Mouse (Mus musculus) embryonic stem cell, embryonic (primary cell): ENCODE data around the gene Taok2.
"Not testable (repeated sequence)": the region's sequence is repeated elsewhere in the genome, so short reads cannot be mapped to it uniquely, and the experiment has no call there.

Experiments used
- CTCF ChIA-PET, 4 experiments: fragments of 300-600 bp in 2 of 4; fragments of 350-600 bp in 2 of 4; sonication (Branson Sonifier 250); formaldehyde crosslinking; loops; one replicate each; lab custom pipeline; 2022; ENCODE audit warnings: inconsistent platforms in 2 of 4; lab: Charles Lee
- POLR2A ChIA-PET, 4 experiments: fragments of 300-600 bp in 2 of 4; fragments of 350-600 bp in 2 of 4; sonication (Branson Sonifier 250); formaldehyde crosslinking; loops; one replicate each; lab custom pipeline; 2022; ENCODE audit warnings: antibody characterized with exemption in 4 of 4, inconsistent platforms in 1 of 4; lab: Charles Lee

Taok2 gene

GRCm38 (mm10) chr7:126884286-126885164 lies at the start of gene Taok2:
Taok2 (minus strand) TSS chr7:126884703.
- POLR2A ChIA-PET, result interaction anchor here (0.6 to 3.3 kb wide), 72 partner anchors 8 to 897 kb away, joined by 3 to 31 read pairs (median 4); partner anchors contain the start of genes Hirip3 (in 4 of the 4), Ino80e (in 4 of the 4), Kctd13 (in 2 of the 4) and Kif22 (in 2 of the 4)
- CTCF ChIA-PET, result interaction anchor here (0.6 to 1.1 kb wide), 15 partner anchors 11 to 1112 kb away, joined by 3 to 7 read pairs (median 3); partner anchors contain the start of genes Pagr1a (in 2 of the 4), Doc2a (in 1 of the 4) and Pagr1b (in 1 of the 4)

- ChIA-PET POLR2A (interaction anchor here in 2 of 4 experiments (0.5 to 1.2 kb wide), 4 partner anchors 8 to 165 kb away, joined by 3 to 4 read pairs (median 3); no protein-coding TSS in a partner anchor), CTCF (interaction anchor here in 1 of 4 experiments (0.6 kb wide), 1 partner anchor 35 kb away, joined by 4 read pairs; no protein-coding TSS in a partner anchor)
These were observed 48.1 kb upstream of the Taok2 start for GRCm38 (mm10) chr7:126932652-126933051.

- CTCF ChIA-PET, result no interaction called here
These were observed 44.5 kb upstream of the Taok2 start for GRCm38 (mm10) chr7:126929046-126929445.

GRCm38 (mm10) chr7:126928384-126929037 lies 44.0 kb upstream of the Taok2 start, which contains the start of gene Kctd13:
Kctd13 (plus strand) TSS chr7:126928879.
- ChIA-PET CTCF (interaction anchor here in 2 of 4 experiments (0.6 to 0.7 kb wide), 2 partner anchors 30 to 55 kb away, joined by 3 read pairs; no protein-coding TSS in a partner anchor), POLR2A (interaction anchor here in 3 of 4 experiments (0.7 to 2.2 kb wide), 21 partner anchors 9 to 235 kb away, joined by 3 to 9 read pairs (median 4); partner anchors contain the start of genes Taok2 (in 2 of the 3), 4930451I11Rik (in 1 of the 3), Fam57b (in 1 of the 3) and Sez6l2 (in 1 of the 3))

More at GRCm38 (mm10) chr7:126929046-126929445, 44.5 kb upstream of the Taok2 start:
- POLR2A ChIA-PET, result interaction anchor here in 3 of 4 experiments (1.0 to 2.2 kb wide), 18 partner anchors 9 to 182 kb away, joined by 3 to 7 read pairs (median 4); partner anchors contain the start of genes Taok2 (in 2 of the 3), 4930451I11Rik (in 1 of the 3), Cdipt (in 1 of the 3) and Fam57b (in 1 of the 3)

GRCm38 (mm10) chr7:126926299-126926698 lies 41.8 kb upstream of the Taok2 start:
- POLR2A ChIA-PET, result interaction anchor here in 2 of 4 experiments (0.6 to 1.0 kb wide), 2 partner anchors 17 to 79 kb away, joined by 3 read pairs; partner anchors contain the start of gene Doc2a (in 1 of the 2)
- CTCF ChIA-PET, result interaction anchor here in 2 of 4 experiments (0.6 to 0.7 kb wide), 2 partner anchors 15 to 97 kb away, joined by 4 to 6 read pairs; no protein-coding TSS in a partner anchor

GRCm38 (mm10) chr7:126923999-126924398 lies 39.5 kb upstream of the Taok2 start:
- POLR2A ChIA-PET, result interaction anchor here in 1 of 4 experiments (0.6 to 1.0 kb wide), 3 partner anchors 15 to 670 kb away, joined by 3 to 4 read pairs (median 3); no protein-coding TSS in a partner anchor
- CTCF ChIA-PET, result interaction anchor here in 2 of 4 experiments (0.6 kb wide), 2 partner anchors 18 to 154 kb away, joined by 3 to 7 read pairs; no protein-coding TSS in a partner anchor

GRCm38 (mm10) chr7:126922624-126923060 lies 38.1 kb upstream of the Taok2 start, which contains the start of gene Tmem219:
Tmem219 (minus strand) TSS chr7:126922917.
- ChIA-PET POLR2A (interaction anchor here in 1 of 4 experiments (0.8 kb wide), 1 partner anchor 45 kb away, joined by 3 read pairs; no protein-coding TSS in a partner anchor), CTCF (no interaction called here)

- ChIA-PET CTCF (interaction anchor here in 1 of 4 experiments (0.6 kb wide), 1 partner anchor 168 kb away, joined by 5 read pairs; no protein-coding TSS in a partner anchor), POLR2A (interaction anchor here in 1 of 4 experiments (0.6 kb wide), 1 partner anchor 324 kb away, joined by 3 read pairs; no protein-coding TSS in a partner anchor)
These were observed 37.1 kb upstream of the Taok2 start for GRCm38 (mm10) chr7:126921563-126921962.

- CTCF ChIA-PET, result no interaction called here
- POLR2A ChIA-PET, result interaction anchor here in 1 of 4 experiments (1.0 kb wide), 1 partner anchor 35 kb away, joined by 3 read pairs; the partner anchor contains the start of gene Taok2
These were observed 35.5 kb upstream of the Taok2 start for GRCm38 (mm10) chr7:126919973-126920372.

- POLR2A ChIA-PET, result not testable (repeated sequence)
- CTCF ChIA-PET, result interaction anchor here in 1 of 4 experiments (0.7 kb wide), 1 partner anchor 1153 kb away, joined by 9 read pairs; no protein-coding TSS in a partner anchor
These were observed 33.9 kb upstream of the Taok2 start for GRCm38 (mm10) chr7:126918356-126918755.

- POLR2A ChIA-PET, result interaction anchor here in 1 of 4 experiments (1.0 to 1.1 kb wide), 3 partner anchors 15 to 74 kb away, joined by 3 read pairs; no protein-coding TSS in a partner anchor
- CTCF ChIA-PET, result interaction anchor here in 1 of 4 experiments (0.6 kb wide), 1 partner anchor 35 kb away, joined by 3 read pairs; the partner anchor contains the start of gene Sez6l2
These were observed 30.3 kb upstream of the Taok2 start for GRCm38 (mm10) chr7:126914844-126915243.

GRCm38 (mm10) chr7:126905590-126905989 lies 21.1 kb upstream of the Taok2 start:
- POLR2A ChIA-PET, result interaction anchor here in 3 of 4 experiments (0.7 to 1.4 kb wide), 5 partner anchors 21 to 466 kb away, joined by 3 to 4 read pairs (median 3); partner anchors contain the start of gene Taok2 (in 1 of the 3)
- CTCF ChIA-PET, result interaction anchor here in 1 of 4 experiments (0.8 kb wide), 1 partner anchor 491 kb away, joined by 3 read pairs; no protein-coding TSS in a partner anchor

- CTCF ChIA-PET, POLR2A ChIA-PET: not testable (repeated sequence)
These were observed 15.3 kb upstream of the Taok2 start for GRCm38 (mm10) chr7:126899781-126900180.

- CTCF ChIA-PET, result interaction anchor here in 2 of 4 experiments (0.5 to 1.3 kb wide), 4 partner anchors 9 to 35 kb away, joined by 3 to 5 read pairs (median 4); partner anchors contain the start of genes Kctd13 (in 1 of the 2) and Taok2 (in 1 of the 2)
- POLR2A ChIA-PET, result interaction anchor here (0.6 to 2.0 kb wide), 32 partner anchors 9 to 362 kb away, joined by 3 to 27 read pairs (median 3); partner anchors contain the start of genes Taok2 (in 3 of the 4), Maz (in 2 of the 4), Dctpp1 (in 1 of the 4) and Doc2a (in 1 of the 4)
These were observed 13.8 kb upstream of the Taok2 start for GRCm38 (mm10) chr7:126898102-126898990.

- ChIA-PET POLR2A (interaction anchor here (0.6 to 2.0 kb wide), 35 partner anchors 9 to 363 kb away, joined by 3 to 27 read pairs (median 3); partner anchors contain the start of genes Taok2 (in 3 of the 4), Maz (in 2 of the 4), Dctpp1 (in 1 of the 4) and Doc2a (in 1 of the 4)), CTCF (interaction anchor here in 2 of 4 experiments (0.6 to 1.3 kb wide), 4 partner anchors 9 to 87 kb away, joined by 3 to 5 read pairs (median 4); partner anchors contain the start of gene Taok2 (in 1 of the 2))
These were observed 13.0 kb upstream of the Taok2 start for GRCm38 (mm10) chr7:126897390-126898101.
